Mouse (Mus musculus) stomach, postnatal 0 days (tissue): ENCODE data around the gene Haus2. TPM values are rescaled to one million over a fixed set of nuclear protein-coding genes. Genes with fewer than 3 reads are reported as not detected.

ENCODE experiments used
- ATAC-seq: fragments of 200-750 bp; cut with Nextera tagmentation; 2 replicates; pipeline ENCODE4 v1.8.0; 2017; ENCODE audit not compliant: low FRiP score, low TSS enrichment
- DNase-seq: peaks from one replicate; pipeline ENCODE4 v3.0.0-alpha.2; 2016; ENCODE audit warnings: low spot score
- H3K27ac ChIP-seq: fragments of 300-500 bp; sonication (generic); replicated peaks from 2 replicates; pipeline ENCODE4 v1.5.1; 2014; ENCODE audit warnings: mild to moderate bottlenecking, control low read depth
- H3K27me3 ChIP-seq: fragments of 300-500 bp; sonication (generic); 2 replicates; pipeline ENCODE4 v1.6.1; 2014; ENCODE audit warnings: low read length; ENCODE audit not compliant: control insufficient read depth, insufficient read depth
- H3K36me3 ChIP-seq: fragments of 300-500 bp; sonication (generic); 2 replicates; pipeline ENCODE4 v1.6.1; 2014; ENCODE audit warnings: low read length, mixed read lengths; ENCODE audit not compliant: control insufficient read depth, insufficient read depth
- H3K4me1 ChIP-seq: fragments of 300-500 bp; sonication (generic); replicated peaks from 2 replicates; pipeline ENCODE4 v1.6.1; 2014; ENCODE audit warnings: antibody characterized with exemption; ENCODE audit not compliant: control insufficient read depth, insufficient read depth
- H3K4me2 ChIP-seq: fragments of 300-500 bp; sonication (generic); replicated peaks from 2 replicates; pipeline ENCODE4 v1.6.1; 2014; ENCODE audit warnings: low read depth, mild to moderate bottlenecking, control low read depth, moderate library complexity
- H3K4me3 ChIP-seq: fragments of 300-500 bp; sonication (generic); 2 replicates; pipeline ENCODE4 v1.5.1; 2014; ENCODE audit warnings: low read depth, low read length, control low read depth
- H3K9ac ChIP-seq: fragments of 300-500 bp; sonication (generic); 2 replicates; pipeline ENCODE4 v1.6.1; 2014; ENCODE audit warnings: mild to moderate bottlenecking, low read length, control low read depth, mixed read lengths
- H3K9me3 ChIP-seq: fragments of 300-500 bp; sonication (generic); 2 replicates; pipeline ENCODE4 v1.6.1; 2016; ENCODE audit warnings: low read length; ENCODE audit not compliant: control insufficient read depth
- CTCF ChIP-seq: IDR thresholded peaks from 2 replicates; pipeline ENCODE4 v1.5.1; 2016; ENCODE audit warnings: antibody characterized with exemption, low read depth, mild to moderate bottlenecking, moderate library complexity
- EP300 ChIP-seq: optimal IDR thresholded peaks from 2 replicates; pipeline ENCODE3; 2016; ENCODE audit warnings: antibody characterized with exemption
- WGBS: fragments of 180-500 bp; shearing (Covaris S2); extraction: QIAGEN DNeasy Blood & Tissue Kit; methylation state at CpG from one replicate; pipeline ENCODE4 v1.1.7; 2014; 5-methylcytosine and 5-hydroxymethylcytosine counted together
- polyA plus RNA-seq: library from polyadenylated mRNA; unstranded; fragments of >200 nt; fragmentation: Nextera tagmentation; extraction: Ambion mirVana; gene quantifications from 2 replicates; pipeline ENCODE4 v1.2.1, GENCODE M21; 2015

Haus2 gene
- polyA plus RNA-seq, 1 experiment from 2014 or later, result 14.0 TPM

GRCm38 (mm10) chr2:120631957-120632356 lies 22.8 kb downstream of the Haus2 start:
- Histone ChIP-seq H3K4me2 (no peak overlapping the region), H3K4me3 (no peak overlapping the region), H3K27me3 (no peaks in the 10 kb centered on the region), H3K36me3 (0 out of 2 replicates have a peak, but pooled peaks cover 5% of the 10 kb centered on the region), H3K27ac (no peak overlapping the region), H3K9ac (no peak overlapping the region), H3K9me3 (no peaks in the 10 kb centered on the region), H3K4me1 (no peaks in the 10 kb centered on the region)
- no peak for TF ChIP-seq CTCF
- TF ChIP-seq EP300, result no peak
- DNase-seq (no peak), ATAC-seq (no peak)
- 42% methylated on average over 4 of the region's 4 CpGs for WGBS

GRCm38 (mm10) chr2:120640835-120641234 lies 31.7 kb downstream of the Haus2 start:
- Histone ChIP-seq H3K4me3 (no peak overlapping the region), H3K36me3 (no peaks in the 10 kb centered on the region), H3K4me1 (no peaks in the 10 kb centered on the region), H3K9me3 (no peaks in the 10 kb centered on the region), H3K27me3 (no peaks in the 10 kb centered on the region), H3K4me2 (no peak overlapping the region), H3K9ac (no peak overlapping the region), H3K27ac (no peak overlapping the region)
- 74% methylated on average over 8 of the region's 8 CpGs for WGBS
- DNase-seq (no peak), ATAC-seq (no peak)
- TF ChIP-seq CTCF, result no peak
- TF ChIP-seq EP300, result no peak

- TF ChIP-seq EP300 (no peak), CTCF (no peak)
- H3K27ac ChIP-seq, result peak overlapping the region; percentile 56
- no peak overlapping the region for H3K4me3 ChIP-seq
- H3K9me3 ChIP-seq, result no peaks in the 10 kb centered on the region
- H3K9ac ChIP-seq, result no peak overlapping the region
- no peak overlapping the region for H3K4me2 ChIP-seq
- H3K4me1 ChIP-seq, result no peaks in the 10 kb centered on the region
- peak; percentile 73; the same call in 1 of the 2 replicates for ATAC-seq
- DNase-seq, result peak; percentile 34
- no peaks in the 10 kb centered on the region for H3K27me3 ChIP-seq
- H3K36me3 ChIP-seq, result no peaks in the 10 kb centered on the region
- WGBS, result 49% methylated on average over 7 of the region's 7 CpGs
These were observed 34.7 kb downstream of the Haus2 start for GRCm38 (mm10) chr2:120643836-120644235.

- Histone ChIP-seq H3K4me2 (no peak overlapping the region), H3K4me1 (no peaks in the 10 kb centered on the region), H3K9ac (no peak overlapping the region), H3K9me3 (no peaks in the 10 kb centered on the region), H3K27me3 (no peaks in the 10 kb centered on the region), H3K4me3 (no peak overlapping the region), H3K36me3 (no peaks in the 10 kb centered on the region), H3K27ac (no peak overlapping the region)
- WGBS, result 44% methylated on average over 4 of the region's 4 CpGs
- DNase-seq (no peak), ATAC-seq (no peak)
- no peak for TF ChIP-seq EP300
- no peak for TF ChIP-seq CTCF
These were observed 37.6 kb downstream of the Haus2 start for GRCm38 (mm10) chr2:120646777-120647176.

- no peaks in the 10 kb centered on the region for H3K27me3 ChIP-seq
- no peak overlapping the region for H3K4me3 ChIP-seq
- H3K9ac ChIP-seq, result no peak overlapping the region
- H3K27ac ChIP-seq, result peak overlapping the region; percentile 70
- DNase-seq (no peak), ATAC-seq (no peak; the same call in 1 of the 2 replicates)
- no peaks in the 10 kb centered on the region for H3K36me3 ChIP-seq
- no peaks in the 10 kb centered on the region for H3K4me1 ChIP-seq
- 59% methylated on average over 7 of the region's 7 CpGs for WGBS
- H3K4me2 ChIP-seq, result no peak overlapping the region; the same call in 1 of the 2 replicates
- TF ChIP-seq EP300 (no peak), CTCF (no peak)
- no peaks in the 10 kb centered on the region for H3K9me3 ChIP-seq
These were observed 43.2 kb downstream of the Haus2 start for GRCm38 (mm10) chr2:120652256-120652924.

GRCm38 (mm10) chr2:120652925-120653284 lies 43.7 kb downstream of the Haus2 start:
- Histone ChIP-seq H3K4me1 (no peaks in the 10 kb centered on the region), H3K27me3 (no peaks in the 10 kb centered on the region), H3K4me3 (no peak overlapping the region), H3K27ac (peak overlapping the region; percentile 70), H3K36me3 (no peaks in the 10 kb centered on the region), H3K9ac (no peak overlapping the region), H3K4me2 (no peak overlapping the region; the same call in 1 of the 2 replicates), H3K9me3 (no peaks in the 10 kb centered on the region)
- ATAC-seq (no peak; the same call in 1 of the 2 replicates), DNase-seq (no peak)
- WGBS, result 64% methylated on average over 7 of the region's 7 CpGs
- no peak for TF ChIP-seq CTCF
- no peak for TF ChIP-seq EP300
